Mouse (Mus musculus) retina, postnatal 7 days (tissue): ENCODE results near the gene Gm17018.
A peak's percentile ranks its signal among the peaks of the same experiment; 100 is the strongest.
"Not testable (repeated sequence)": the region's sequence is repeated elsewhere in the genome, so short reads cannot be mapped to it uniquely, and the experiment has no call there.

Source experiments
- DNase-seq: peaks from one replicate; pipeline ENCODE4 v3.0.0-alpha.2; 2012; ENCODE audit warnings: low read depth, low spot score

The Gm17018 gene

DNA sequence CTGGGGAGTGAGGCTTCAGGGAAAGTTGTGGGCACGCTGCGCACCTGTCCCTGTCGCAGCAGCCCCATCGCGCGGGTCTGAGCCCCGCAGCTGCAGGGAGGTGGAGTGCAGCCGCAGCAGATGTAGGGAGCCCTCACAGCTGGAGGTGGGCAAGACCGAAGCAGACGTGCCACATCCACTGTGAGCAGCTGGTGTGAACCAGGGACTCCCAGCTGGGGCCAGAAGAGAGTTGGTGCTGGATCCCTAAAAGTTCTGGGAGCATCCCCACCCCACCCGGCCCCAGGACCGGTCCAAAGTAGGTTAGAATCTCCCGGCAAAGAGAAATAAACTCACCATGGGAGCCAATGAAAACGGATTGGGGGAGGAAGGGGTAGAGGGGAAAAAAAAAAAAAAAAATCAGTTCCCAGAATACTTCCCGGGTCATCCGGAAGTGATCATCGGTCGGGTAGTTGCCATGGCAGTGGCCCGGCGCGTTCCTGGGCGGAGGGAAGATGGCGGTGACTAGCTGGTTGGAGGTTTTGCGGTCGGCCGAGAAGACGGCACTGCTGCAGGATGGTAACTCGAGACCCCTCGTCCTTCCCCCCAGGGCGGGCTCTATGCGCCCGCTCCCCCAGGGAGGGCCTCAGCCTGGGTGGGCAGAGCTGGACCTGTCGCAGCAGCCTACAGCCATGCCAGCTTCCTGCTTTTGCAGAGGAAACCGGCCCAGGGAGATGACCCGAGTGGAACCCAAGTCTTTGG lies at the start of gene Gm17018, which contains the start of gene Poll:
Gm17018 (plus strand) TSS at position 463 of the 738 bp plus-strand sequence.
Poll (minus strand) TSS at position 379 of the 738 bp plus-strand sequence.
- no peak for DNase-seq

DNA sequence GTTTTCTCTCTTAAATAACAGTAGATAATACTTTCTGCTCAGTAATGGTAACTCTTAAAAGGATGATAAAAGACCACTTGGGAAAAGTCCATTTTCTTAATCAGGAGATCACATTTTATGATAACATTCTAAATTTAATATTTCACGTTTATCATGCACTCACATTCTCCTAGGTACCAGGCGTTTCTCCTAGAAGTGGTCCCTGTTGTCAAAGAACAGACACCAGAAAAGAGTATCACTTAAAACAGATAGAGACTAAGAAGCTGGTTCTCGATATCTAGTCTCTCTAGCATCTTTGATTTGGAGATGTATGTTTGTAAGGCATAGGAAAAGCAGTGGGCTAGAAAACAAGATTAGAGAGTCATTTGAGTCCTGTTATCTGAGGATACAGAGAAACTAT lies 49.7 kb upstream of the Gm17018 start:
- DNase-seq: no peak

DNA sequence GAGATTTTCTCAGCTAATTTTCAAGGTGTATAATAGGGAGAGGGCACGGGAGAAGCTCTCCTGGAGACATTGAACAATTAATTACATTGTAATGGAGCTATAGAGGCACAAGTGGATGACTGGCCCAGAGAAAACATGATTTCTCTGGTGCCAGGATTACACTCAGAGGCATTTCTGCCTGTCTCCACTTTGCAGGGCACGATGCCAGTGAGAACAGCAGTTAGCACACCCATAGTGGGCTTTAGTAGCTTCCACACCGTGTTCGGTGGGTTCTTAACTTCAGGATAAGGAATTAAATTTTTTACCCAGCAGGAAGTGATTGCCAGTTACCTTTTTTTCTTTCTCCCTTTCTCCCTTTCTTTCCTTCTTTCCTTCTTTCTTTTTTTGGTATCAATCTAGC lies 49.0 kb upstream of the Gm17018 start:
- DNase-seq: no peak

GRCm38 (mm10) chr19:45515341-45515740 lies 45.1 kb upstream of the Gm17018 start:
- DNase-seq: no peak

- DNase-seq: no peak
These were observed 44.2 kb upstream of the Gm17018 start for GRCm38 (mm10) chr19:45516264-45516663.

GRCm38 (mm10) chr19:45527382-45527781 lies 33.0 kb upstream of the Gm17018 start:
- no peak for DNase-seq

DNA sequence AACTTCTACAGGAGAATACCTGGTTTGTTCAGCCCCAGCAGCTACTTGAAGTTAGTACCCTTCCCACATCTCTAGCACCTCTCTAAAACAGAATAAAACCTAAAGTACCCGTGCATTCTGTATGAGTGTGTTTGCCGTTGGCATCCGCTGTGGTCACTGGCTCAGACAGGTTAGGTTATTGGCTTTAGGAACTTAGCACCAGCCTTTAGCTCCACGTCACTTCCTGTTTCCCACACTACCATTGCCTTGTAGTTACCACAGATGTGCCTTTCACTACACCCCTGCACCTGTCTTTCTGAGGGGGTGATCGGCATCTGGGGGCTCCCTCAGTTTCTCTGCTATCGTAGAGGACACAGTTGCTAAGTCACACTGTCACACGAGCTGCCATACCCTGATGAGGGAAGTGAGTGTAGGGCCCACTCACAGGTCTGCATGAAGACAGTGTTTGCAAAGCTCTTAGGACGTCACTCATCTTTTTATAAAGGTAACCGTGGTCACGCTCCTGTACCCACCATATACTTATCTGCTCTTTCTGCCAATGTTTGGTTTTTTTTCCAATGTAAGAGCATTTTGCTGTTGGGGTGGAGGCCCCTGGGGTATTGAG lies 32.4 kb upstream of the Gm17018 start:
- no peak for DNase-seq

GRCm38 (mm10) chr19:45529294-45529693 lies 31.1 kb upstream of the Gm17018 start:
- no peak for DNase-seq

DNA sequence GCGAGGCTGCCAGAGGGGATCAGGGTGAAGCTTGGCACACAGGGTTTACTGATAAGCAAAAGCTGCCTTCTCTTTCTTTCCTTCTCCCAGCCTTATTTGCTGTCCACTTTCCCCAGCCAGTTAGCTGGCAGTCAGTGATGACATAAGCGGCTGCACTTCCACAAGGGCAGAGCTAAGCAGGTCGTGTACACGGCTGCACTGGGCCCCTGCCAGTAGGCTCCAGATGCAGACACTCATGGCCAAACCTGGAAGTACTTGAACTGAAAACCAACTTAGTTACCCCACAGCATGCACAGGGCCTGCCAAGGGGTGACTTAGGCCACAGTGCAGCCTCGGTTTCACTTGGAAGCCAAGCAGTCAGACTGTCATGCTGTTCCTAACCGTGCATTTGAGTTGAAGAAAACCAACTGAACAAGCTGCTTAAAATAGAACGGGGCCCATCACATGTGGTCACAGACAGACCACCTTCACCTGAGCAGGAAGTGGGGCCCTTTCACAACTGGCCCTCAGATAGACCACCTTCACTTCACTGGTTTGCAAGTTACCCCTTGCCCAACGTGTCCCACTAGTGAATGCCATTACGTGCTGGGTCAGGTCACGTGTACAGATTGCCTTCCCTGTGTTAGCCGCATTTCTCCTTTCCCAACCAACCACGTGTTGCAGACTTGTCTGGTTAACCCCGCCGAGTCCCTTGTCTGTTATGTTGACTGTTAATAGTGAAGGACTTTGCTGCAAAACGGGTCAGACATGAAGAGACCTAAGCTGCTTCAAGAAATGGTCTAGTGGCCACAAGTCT lies 30.0 kb upstream of the Gm17018 start:
- no peak for DNase-seq

DNA sequence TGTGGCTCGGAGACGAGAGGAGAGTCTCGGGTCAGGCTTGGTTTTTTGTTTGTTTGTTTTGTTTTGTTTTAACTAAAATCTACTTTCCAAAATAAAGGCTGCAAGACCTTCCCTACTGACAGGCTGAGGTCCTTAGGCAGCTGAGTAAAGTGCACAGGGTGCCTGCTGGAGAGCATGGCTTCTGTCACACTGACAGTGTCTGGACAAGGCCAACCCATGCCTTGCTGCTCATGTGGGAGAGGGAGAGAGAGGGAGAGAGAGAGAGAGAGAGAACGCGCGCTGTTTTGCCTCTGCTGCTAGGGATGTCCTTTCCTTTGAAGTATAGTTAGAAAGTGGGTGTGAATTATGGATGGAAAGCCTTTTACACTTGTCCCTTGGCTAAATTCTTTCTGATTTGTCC lies 28.9 kb upstream of the Gm17018 start:
- DNase-seq: no peak

DNA sequence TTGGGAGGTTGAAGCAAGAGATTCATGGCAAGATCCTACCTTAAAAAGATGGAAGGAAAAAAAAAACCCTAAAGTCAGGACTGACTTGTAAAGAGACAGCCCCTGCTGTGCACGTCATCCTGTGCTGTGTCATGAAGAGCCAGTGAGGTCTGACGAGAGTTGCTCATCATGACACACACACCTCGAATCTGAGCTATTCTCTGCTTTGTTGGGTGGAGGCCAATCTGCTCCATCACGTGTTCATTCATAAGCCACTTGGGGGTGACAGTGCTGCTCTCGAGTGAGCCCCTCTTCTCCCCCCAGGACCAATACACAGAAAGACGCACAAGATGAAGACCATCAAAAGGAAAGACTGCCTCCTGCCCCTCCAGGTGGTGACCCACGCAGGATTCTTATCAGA lies 26.8 kb upstream of the Gm17018 start:
- DNase-seq: no peak

DNA sequence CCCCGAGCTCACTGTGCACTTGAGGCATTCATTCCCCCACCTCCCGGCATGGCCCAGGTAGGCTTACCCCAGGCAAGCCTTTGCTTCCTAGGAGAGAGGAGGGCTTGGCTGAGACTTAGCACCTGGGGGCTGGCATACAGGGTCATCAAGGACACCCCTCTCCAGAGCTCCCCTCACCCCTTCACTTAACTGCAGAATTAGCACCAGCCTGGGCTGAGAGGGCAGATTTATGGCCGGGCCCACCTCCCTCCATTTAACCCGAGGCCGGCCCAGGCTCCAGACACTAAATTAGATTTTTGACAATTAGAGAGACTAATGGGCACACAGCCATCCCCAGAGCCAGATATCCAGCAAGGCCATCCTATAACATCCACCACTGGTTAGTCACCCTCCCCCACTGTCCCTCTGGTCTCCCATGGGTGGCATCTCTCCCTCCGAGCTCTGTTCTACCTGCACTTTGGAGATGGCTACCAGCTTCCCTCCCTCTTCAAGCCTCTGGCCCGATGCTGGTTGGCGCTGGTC lies 25.1 kb upstream of the Gm17018 start:
- no peak for DNase-seq

GRCm38 (mm10) chr19:45535929-45536328 lies 24.5 kb upstream of the Gm17018 start:
- no peak for DNase-seq

- DNase-seq: no peak
These were observed 22.9 kb upstream of the Gm17018 start for GRCm38 (mm10) chr19:45537505-45537904.

GRCm38 (mm10) chr19:45540657-45541408 lies 19.6 kb upstream of the Gm17018 start:
- DNase-seq: no peak

- peak; percentile 41 for DNase-seq
These were observed 18.9 kb upstream of the Gm17018 start for GRCm38 (mm10) chr19:45541409-45542041.

- DNase-seq: no peak
These were observed 18.4 kb upstream of the Gm17018 start for GRCm38 (mm10) chr19:45542061-45542460.

- DNase-seq: no peak
These were observed 16.1 kb upstream of the Gm17018 start for GRCm38 (mm10) chr19:45544152-45544924.

DNA sequence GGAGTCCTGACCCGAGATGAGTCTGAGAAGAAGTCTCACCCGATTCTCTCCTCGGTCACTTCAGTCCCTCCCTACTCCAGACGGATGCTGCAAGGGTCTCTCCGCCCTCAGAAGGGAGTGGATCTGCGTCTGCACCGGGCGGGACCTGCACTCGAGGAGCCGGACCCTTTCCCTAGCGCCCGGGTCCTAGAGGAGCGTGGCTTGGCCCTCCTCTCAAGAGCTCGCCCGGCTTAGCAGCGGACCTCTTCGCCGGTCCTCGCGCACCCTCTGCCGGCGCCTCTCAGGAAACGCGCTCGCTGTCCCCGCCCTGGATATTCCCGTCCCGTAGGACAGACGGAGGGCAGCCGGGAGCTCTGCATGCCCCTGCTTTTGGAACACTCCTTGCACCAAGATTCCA lies 15.5 kb upstream of the Gm17018 start:
- peak; percentile 71 for DNase-seq

- not testable (repeated sequence) for DNase-seq
These were observed 12.2 kb upstream of the Gm17018 start for GRCm38 (mm10) chr19:45548196-45548595.
